Mouse (Mus musculus) ovary, adult 18-20 months (tissue): ENCODE data around the gene Uhrf1.
"Not testable (repeated sequence)": the region's sequence is repeated elsewhere in the genome, so short reads cannot be mapped to it uniquely, and the experiment has no call there.

Experiments
- DNase-seq: peaks from one replicate; pipeline ENCODE4 v3.0.0; 2022; ENCODE audit warnings: low spot score, mixed read lengths

The Uhrf1 gene

GRCm38 (mm10) chr17:56303160-56303846 lies at the start of gene Uhrf1:
Uhrf1 (plus strand) TSS chr17:56303321.
- peak; percentile 76 for DNase-seq

GRCm38 (mm10) chr17:56254695-56255094 lies 48.4 kb upstream of the Uhrf1 start:
- no peak for DNase-seq

DNA sequence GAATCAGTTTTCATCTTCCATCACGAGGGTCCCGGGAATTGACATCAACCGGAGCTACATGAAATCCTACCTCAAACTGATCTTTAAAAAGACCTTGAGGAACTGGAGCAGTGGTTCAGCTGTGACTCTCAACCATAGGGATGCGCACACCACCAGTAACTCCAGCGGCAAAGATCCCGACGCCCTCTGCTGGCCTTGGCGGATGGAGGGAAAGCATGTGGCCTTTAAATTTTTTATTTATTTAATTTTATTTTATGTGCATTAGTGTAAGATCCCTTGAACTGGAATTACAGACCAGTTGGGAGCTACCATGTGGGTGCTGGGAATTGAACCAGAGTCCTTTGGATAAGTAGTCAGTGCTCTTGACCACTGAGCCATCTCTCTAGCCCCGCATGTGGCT lies 47.7 kb upstream of the Uhrf1 start:
- no peak for DNase-seq

DNA sequence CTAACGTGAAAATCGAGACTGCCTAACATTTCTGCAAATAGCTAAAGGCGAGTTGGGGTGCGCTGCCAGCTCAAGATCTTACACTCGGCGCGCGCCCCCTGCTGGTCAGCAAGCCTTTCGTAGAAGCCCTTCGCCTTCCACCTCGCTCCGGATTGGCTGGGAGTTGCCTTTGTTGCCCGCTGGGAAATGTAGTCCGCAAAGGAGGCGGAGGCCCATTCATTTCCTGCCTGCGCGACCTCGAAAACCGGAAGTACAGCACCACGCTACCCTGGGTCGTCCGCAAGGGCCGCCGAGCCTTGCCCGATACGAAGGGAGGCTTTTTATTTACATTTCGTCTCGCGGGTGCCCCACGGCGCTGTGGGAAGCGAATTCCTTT lies 47.3 kb upstream of the Uhrf1 start:
- DNase-seq: peak; percentile 97

GRCm38 (mm10) chr17:56256239-56256881 lies 46.8 kb upstream of the Uhrf1 start, which contains the start of gene Fem1a:
Fem1a (plus strand) TSS chr17:56256810.
- peak; percentile 95 for DNase-seq

GRCm38 (mm10) chr17:56257181-56257894 lies 45.8 kb upstream of the Uhrf1 start:
- DNase-seq: no peak

DNA sequence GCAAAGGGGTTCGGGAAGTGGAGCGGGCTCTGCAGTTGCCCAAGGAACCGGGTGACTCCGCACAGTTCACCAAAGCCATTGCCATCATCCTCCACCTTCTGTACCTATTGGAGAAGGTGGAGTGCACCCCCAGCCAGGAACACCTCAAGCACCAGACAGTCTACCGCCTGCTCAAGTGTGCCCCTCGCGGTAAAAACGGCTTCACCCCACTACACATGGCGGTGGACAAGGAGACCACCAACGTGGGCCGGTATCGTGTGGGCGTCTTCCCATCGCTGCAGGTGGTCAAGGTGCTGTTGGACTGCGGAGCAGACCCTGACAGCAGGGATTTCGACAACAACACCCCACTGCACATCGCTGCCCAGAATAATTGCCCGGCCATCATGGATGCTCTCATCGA lies 44.9 kb upstream of the Uhrf1 start:
- not testable (repeated sequence) for DNase-seq

- not testable (repeated sequence) for DNase-seq
Observed at GRCm38 (mm10) chr17:56258812-56259211, 44.3 kb upstream of the Uhrf1 start.

- no peak for DNase-seq
Observed at GRCm38 (mm10) chr17:56259301-56260037, 43.7 kb upstream of the Uhrf1 start.

DNA sequence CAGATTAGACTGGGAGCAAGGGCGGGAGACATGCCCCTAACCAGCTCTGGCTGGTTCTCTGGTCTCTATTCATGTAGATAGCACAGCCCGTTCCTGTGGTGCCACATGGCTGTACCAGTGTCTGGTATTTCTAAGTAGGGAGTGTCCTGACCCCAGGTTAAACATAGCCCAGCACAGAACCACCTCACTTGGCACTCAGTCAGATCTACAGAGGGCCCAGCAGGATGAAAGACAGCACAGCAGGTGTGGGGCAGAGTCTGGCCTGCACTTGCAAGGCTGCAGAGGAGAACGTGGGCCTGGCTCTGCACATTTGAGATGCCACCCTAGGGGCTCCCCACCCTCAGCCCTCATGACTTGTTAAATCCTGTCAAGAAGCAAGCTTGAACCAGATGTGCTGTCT lies 42.0 kb upstream of the Uhrf1 start:
- no peak for DNase-seq

DNA sequence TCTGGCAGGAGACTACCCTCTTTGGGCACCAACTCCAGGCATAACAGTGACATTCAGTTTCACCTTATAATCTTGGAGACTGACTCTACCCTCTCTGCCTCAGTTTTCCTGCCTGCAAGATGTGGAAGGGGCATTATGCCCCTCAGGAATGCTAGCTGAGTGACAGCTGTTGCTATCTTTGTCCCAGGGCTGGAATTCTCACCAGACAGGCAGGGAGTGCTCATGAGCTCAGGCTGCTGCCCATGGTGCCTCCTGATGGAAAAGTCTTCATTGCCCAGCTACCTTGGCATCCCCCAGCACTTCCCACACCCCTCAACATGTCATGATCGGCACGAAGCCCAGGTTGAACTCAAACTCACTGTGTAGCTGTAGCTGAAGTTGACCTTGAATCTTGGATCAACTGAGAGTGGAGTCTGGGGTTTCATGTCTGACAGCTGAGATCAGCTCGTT lies 40.5 kb upstream of the Uhrf1 start:
- no peak for DNase-seq

- DNase-seq: no peak
Observed at GRCm38 (mm10) chr17:56264020-56264419, 39.1 kb upstream of the Uhrf1 start.

- no peak for DNase-seq
Observed at GRCm38 (mm10) chr17:56265011-56265410, 38.1 kb upstream of the Uhrf1 start.

DNA sequence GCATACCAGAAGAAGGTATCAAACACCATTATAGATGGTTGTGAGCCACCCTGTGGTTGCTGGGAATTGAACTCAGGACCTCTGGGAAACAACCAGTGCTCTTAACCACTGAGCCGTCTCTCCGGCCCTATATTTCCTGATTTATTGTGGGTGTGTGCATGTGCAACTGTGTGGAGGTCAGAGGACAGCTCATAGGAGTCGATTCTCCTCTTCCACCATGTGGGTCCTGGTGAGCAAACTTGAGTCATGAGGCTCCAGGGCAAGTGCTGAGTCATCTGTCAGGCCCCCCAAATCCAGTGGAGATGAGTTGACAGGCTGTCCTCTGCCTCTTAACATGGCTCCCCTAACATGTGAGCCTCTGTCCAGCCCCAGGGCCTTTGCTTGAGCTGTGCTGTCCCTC lies 37.3 kb upstream of the Uhrf1 start:
- DNase-seq: no peak

DNA sequence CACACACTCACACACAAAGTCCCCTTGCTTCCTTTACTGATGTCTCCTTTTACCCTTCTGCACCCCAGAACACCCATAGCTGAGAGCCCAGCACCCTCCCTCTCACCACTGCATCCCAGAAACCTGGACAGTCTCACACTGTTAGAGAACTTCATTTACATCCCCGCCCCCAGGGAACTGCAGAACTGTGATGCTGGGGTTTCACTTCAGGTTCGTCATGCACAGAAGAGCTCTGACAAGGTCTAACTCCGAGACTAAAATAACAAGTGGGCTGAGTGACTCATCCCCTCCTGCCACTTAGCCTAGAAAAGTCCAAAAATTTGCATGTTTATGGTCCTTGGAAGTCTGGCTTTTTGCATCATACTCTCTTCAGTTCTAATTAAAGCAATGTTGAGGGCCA lies 36.9 kb upstream of the Uhrf1 start:
- DNase-seq: no peak

GRCm38 (mm10) chr17:56269153-56269630 lies 33.9 kb upstream of the Uhrf1 start:
- no peak for DNase-seq

- DNase-seq: no peak
Observed at GRCm38 (mm10) chr17:56269741-56270140, 33.4 kb upstream of the Uhrf1 start.

- DNase-seq: no peak
Observed at GRCm38 (mm10) chr17:56271609-56272253, 31.4 kb upstream of the Uhrf1 start.

DNA sequence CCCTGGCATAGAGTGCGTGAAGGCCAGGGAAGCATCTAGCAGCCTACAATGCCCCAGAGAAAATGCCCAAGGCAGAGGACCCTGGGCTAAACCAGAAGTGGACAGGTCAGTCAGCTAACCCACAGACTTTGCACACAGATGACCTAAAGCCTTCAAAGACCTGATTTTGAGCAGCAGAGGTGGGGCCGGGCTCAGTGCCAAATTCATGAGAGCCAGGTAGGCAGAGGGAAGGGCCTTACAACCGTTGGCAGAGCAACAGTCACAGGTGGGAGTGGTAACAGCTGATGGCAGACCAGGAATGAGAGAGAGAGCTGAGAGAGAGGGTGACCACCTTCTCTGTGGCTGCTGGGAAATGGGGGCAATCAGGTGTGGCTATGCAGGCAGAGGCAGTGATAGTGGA lies 30.5 kb upstream of the Uhrf1 start:
- no peak for DNase-seq

- DNase-seq: no peak
Observed at GRCm38 (mm10) chr17:56273482-56273881, 29.6 kb upstream of the Uhrf1 start.

- no peak for DNase-seq
Observed at GRCm38 (mm10) chr17:56273986-56274385, 29.1 kb upstream of the Uhrf1 start.
